Mouse (Mus musculus) cerebellum, postnatal 4 days (tissue): Measurements from ENCODE around the gene Trpm8.

Experiments used
- DNase-seq, 2 experiments: peaks; one replicate each; pipeline ENCODE4 v3.0.0; 2022; ENCODE audit warnings: low spot score in 2 of 2, mixed read lengths in 1 of 2

Trpm8 gene

DNA sequence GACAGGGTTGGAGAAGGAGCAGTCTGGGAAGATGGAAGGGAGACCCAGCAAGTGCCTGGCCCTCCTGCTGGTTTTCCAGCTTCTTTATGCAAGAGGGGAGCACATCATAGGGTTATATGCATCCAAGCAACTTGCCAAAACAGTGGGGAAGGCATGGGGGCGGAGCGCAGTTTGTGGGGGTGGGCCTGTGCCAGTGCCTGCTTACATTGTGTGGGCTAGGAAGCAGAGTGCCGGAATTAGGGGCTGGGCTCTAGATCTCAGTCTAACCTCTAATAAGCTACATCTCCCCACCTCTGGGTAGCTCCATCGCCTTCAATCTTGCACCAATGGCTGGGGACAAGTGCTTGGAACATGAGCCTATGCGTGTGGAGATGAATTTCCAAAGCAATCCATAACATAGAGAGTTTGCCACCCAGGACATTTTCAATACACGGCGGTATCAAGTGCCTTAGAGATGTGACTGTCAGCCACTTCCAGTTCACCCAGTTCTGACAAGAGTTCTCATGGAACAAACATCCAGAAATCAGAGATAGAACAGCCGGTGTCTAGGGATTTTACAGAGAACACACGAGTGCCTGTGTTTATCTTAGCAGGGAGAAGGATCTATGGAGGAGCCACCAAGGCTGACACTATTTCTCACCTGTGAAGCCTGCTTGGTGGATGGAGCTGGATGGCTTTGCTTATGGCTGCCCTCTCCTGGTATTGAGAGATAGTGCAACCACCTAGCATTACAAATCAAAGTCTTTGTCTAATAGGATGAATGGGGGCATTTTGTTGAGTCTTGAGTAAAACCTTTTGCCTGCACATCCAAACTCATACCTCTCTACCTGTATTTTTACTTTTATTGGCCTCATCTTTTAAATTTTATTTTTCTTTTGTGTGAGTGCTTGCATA is 23.9 kb downstream of the Trpm8 start:
- DNase-seq, result peak in 1 of 2 experiments; percentile 26

DNA sequence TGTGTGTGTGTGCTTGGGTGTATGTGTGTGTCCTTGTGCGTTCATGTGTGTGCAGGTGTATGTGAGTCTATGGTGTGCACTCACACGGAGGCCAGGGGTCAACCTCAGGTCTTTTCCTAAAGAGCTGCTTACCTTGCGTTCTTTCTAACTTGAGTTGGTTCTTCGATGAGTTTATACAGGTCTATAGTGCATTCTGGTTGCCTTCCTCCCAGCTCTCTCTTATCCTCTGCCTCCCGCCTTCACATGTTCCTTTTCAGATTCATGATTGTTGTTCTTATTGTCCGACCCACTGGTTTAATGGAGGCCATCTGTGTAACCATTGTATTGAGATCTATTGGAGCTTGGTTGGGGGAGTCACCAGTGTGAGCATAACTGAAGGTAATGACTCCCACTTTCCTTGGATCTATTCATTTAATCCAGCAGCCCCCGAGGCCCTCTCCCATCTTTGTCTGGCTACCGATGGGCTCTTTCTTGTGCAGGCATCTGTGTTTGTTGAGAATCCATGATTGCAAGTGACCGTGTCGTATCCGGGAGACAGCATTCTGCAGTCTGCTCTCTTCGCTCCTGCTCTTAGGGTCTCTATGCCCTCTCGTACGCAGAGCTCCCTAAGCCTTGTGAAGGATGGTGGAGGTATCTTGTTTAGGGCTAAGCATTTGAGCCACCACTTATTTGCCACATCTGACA is 24.7 kb downstream of the Trpm8 start:
- no peak for DNase-seq

DNA sequence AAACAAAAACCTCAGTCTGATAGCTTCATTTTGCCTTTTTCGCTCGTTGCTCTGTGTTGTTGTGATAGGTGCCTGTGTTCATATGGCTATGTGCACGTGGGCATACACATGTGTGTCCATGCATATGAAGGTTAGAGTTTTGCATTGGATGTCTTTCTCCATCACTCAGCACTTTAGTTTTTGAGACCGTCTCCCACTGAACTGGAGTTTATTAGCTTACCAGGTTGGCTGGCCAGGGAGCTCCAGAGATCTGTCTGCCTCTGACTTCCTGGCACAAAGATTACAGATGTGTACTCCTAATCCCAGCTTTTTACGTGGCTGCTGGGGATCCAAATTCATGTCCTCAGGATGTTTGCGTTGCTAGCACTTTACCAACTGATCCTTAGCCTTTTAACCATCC is 26.3 kb downstream of the Trpm8 start:
- DNase-seq, result no peak

DNA sequence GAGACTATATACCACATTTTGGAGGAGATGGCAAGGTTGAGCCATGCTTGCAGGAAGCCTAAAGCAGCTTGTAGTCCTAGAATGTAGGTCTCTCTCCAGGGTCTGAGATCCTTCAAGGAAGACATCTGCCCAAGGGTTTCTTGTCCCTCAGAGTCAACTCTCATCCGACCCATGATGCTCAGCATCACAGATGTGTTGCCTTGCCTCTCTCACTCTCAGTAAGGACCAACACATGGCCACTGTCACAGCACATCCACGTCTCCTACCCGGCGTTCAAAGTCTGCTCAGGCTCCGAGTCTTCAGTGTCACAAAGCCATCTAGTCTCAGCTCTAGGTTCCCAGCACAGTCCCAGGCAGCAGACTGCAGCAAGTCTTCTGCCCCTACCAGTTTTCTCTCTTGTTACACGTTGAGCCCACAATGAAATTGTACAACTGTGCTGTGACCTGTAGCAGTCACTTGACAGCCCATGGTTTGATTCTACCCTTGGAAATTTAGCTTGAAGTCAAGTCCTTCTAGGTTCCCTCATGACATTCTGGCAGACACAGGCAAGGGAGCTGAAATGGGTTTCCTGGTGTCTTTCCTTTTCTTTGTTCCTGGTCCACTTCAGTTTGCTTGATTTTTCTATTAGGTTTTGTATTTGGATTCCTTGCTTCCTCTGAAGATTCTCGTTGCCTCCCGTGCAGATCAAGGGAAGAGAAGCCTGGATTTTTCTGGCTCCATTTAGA is 27.0 kb downstream of the Trpm8 start:
- peak in 1 of 2 experiments; percentile 27 for DNase-seq

DNA sequence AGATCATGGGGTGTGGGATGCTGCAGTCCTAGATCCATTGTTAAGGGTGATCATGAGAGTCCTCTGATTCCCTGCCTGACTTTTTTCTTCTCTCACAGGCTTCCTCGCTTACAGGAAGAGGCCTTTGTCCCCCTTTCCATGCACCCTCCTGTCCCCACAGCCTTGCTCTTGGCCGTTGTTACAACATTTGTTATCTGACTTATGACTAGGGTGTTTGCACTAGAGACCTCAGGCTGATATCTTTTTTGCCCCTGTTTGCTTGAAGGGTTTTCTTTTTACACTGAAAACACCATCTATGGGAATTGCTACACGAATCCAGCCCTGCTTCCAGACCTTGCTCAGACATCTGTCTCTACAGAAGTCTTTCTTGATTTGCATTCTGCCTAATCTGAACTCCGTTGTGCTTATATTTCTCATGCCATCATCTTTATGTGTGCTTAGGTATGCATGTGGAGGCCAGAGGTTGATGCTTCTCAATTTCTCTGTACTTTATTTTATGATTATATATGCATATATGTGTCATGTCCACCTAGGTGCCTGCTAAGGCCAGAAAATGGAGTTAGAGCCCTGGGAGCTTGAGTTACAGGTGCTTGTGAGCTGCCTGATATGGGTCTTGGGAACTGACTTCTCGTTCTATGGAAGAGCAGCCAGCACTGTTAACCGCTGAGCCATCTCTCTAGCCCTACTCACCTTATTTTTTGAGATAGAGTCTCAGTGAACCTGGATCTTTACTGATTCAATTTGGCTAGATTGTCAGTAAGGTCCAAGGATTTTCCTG is 27.7 kb downstream of the Trpm8 start:
- peak in 1 of 2 experiments; percentile 19 for DNase-seq

DNA sequence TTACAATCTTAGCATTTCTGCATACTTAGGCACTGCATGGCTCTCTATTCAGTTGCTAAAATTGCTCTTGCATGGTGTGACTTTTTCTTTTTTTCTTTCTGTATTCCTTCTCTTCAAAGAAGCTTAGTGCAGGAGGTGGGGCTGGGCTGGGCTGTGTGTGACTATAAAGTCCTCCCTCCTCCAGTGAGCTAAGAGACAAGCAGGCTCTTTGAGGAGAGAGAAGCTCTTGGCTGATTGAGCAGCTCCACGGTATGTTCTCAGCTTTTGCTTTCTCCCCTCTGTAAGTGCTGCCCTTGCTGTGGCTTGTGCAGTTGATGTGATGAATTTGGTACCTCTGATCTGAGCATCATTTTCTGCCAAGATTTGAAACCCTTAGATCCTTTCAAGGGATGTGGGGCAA is 29.1 kb downstream of the Trpm8 start:
- peak in 1 of 2 experiments; percentile 33 for DNase-seq

DNA sequence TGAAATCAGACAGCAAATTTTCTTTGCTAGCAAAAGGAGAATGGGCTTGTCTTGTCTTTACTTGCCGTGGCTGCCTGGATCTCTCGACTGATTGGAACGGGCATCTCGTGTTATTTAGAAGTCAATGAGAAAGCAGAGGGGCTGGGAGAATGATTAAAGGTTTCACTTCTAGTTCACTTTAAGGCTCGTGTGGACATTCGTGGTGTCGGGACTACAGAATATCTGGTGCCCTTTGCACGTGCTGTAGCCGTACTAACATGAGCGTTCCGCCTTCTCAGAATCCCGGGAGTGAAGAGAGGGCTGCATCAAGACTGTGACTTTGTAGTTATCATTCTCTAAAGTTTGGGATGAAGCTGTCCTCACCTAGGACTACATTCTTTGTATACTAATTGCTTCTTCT is 29.7 kb downstream of the Trpm8 start:
- DNase-seq, result no peak

DNA sequence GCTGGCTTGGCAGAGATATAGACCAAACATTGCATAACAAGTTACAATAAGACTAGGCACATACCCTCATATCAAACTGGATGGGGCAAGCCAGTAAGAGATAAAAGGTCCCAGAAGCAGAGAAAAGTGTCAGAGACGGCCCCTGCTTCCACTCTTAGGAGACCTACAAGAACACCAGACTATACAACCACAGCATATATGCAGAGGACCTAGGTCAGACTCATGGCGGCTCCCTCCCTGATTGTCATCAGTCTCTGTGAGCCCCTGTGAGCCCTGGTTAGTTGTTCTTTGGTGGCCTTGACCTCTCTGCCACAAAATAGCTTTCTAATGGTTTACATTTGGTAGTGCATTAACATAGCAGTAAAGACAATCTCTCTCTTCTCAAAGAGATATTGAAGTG is 31.6 kb downstream of the Trpm8 start:
- DNase-seq, result no peak

DNA sequence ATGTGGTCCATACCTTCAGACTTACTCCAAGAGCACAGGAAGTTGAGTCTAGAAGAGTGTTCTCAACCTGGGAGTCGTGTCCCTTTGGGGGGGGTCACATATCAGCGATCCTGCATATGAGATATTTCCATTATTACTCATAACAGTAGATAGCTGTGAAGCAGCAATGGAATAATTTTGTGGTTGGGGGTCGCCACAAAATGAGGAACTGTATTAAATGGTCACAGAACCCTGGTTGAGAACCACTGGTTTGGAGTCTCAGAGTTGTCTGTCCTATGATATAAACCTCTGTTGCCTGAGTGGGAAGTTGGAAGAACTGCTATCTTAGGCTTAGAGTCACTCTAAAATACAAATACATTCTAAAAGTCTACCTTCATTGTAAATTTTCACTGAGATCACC is 32.4 kb downstream of the Trpm8 start:
- DNase-seq, result no peak

DNA sequence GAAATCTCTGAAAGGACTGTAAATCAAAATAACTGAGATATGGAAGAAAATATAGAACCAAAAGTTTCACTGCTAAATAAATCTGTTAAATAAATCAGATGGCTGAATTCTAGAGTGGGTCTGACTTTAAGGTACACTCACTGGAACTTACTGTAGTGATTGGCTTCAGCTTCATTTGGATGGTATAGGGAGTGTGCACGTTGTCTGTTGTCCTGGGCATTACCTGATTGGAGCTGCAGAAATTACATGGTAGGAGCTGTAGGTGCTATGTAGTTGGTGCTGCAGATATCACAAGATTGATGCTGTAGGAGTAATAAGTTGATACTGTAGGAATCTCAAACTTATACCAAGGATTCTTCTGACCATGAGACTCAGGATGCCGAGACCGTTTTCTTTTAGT is 32.9 kb downstream of the Trpm8 start:
- no peak for DNase-seq

DNA sequence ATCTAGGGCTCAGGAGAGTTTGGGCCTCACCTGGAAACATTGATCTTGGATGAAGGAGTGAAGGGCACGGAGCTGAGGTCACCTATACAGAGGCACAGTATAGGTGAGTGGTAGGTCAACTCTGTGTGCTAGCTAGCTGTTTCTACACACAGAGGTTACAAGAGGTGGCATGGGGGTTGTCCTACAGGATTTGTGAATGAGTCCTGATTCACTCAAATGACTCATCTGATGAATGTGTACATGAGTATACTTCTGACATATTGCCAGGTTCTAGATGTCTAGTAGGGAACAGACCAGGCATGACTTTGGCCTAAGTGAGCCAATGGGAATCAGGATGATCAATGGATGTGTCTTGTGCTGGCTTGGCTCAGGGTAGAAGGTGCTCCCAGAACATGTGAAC is 39.8 kb downstream of the Trpm8 start:
- DNase-seq, result no peak

DNA sequence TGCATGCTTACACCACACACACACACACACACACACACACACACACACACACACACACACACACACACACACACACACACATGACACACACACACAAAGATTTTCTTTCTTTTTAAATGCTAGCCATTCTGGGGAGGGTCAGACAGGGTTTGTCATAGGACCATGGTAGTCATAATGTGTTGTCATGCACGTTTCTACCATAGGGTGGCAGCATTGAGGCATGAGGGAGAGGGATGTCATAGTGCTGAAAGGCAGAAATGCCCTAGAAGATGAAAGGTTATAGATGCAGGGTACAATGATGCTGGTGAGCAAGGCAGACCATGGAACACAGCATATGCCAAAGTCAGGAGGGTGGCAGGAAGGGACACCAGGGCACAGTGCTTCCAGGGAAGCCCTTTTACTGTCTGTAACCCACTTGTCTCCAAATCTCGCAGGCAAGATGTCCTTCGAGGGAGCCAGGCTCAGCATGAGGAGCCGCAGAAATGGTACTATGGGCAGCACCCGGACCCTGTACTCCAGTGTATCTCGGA is 41.1 kb downstream of the Trpm8 start:
- DNase-seq, result peak in 1 of 2 experiments; percentile 67

DNA sequence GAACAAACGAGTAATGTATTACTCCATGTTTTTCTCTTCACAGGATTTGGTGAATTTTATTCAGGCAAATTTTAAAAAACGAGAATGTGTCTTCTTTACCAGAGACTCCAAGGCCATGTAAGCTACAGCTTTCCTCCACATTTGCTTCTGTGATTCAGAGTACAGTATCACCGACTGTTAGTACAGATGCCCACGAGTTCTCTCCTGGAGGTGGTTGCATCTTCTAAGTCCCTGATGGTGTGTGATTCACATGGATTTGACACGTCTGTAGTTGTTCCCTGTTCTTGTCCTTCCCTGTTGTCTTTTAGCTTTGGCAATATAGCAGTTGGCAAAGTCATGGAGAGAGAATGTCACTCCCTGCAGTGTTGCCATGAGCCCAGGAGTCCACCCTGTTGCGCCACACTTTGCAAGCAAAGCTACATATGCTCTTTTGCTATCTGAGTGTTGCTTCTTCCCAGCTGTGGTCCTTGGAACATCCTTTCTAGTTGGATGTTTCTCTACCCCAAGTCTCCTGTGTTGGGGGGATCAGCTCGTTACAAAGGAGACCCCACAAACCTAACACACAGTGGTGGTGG is 43.4 kb downstream of the Trpm8 start:
- no peak for DNase-seq

DNA sequence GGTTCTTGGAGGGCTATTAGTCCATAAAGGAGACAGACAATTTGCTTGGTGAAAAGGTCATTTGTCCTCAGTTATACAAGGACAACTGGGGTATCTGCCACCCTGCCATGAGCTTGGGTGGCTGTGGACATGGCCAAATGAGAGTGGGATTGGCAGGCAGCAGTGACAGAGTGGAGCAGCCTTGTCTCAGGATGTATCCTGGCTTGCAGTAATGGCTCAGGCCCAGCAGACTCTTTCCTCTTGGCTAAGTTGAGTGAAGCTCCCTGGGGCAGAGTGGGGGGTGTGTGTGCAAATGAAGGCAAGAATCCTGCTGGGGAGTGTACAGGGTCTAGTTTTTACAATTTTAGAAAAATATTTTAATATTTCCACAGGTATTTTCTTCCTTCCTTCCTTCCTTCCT is 44.7 kb downstream of the Trpm8 start:
- DNase-seq, result no peak

DNA sequence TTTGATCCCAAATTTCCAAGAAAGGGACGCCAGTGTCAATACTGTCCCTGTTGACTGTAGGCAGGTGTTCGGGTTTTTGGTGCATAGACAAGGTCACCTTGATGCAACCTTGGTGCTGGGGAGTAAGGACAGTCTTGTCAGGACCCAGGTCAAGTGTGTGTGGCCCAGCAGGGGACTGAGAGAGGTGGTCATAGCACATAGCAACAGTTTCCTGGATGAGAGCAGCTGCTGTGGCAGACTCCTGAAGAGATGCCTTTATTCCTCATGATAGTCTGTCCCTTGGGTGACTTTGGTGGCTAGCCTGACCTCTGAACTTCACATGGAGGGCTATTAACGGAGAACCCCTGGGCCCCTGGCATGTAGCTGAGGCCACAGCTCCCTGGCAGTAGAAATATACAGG is 45.6 kb downstream of the Trpm8 start:
- no peak for DNase-seq

DNA sequence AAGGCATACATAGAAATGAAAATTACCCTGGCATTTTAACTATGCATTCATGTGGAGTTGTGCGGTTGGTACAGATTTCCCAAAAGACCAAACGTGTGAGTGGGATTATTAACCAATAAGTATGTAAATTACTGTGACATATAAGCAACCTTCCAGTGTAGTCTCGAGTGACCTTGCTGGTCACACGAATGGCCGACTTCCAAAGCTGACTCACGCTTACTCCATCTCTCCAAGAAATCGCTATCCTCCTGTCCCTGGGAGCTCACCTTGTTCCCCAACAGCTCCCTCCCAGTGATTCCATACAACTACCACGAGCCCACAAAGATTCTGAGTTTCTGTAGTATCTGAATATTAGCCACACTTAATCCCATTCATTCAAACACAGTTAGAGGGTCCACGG is 62.0 kb downstream of the Trpm8 start:
- no peak for DNase-seq

DNA sequence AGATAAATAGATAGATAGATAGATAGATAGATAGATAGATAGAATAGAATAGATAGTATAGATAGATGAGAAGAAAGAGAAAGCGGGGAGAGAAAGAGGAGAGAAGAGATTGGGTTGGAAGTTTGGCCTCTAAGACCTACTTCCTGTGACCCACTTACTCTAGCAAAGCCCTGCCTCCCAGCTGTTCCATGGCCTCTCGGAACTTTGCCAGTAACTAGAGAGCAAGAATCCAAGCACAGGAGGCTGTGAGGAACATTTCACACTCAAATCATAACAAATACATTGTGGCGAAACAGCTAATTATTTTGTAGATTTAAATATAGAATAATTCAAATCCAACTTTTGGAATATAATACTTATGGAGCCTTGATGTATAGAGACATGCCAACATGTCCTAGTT is 65.2 kb downstream of the Trpm8 start:
- no peak for DNase-seq

DNA sequence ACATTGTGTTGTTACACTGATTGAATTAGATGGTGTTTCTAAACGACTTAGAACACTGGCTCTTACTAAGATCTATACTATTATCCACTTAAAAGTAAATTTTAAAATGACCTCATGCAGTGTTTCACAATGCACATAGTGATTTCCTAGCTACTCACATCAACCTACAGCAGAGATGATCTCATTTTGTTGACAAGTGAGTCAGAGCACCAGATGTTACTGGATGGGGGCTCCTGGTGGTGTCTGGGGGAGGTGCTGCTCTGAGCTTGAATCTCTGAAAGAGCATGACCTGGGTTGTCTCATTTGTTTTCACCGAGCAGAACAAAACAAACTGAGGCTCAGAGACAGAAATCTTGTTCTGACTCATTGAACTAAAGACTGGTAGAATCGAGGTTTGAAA is 68.1 kb downstream of the Trpm8 start:
- no peak for DNase-seq

DNA sequence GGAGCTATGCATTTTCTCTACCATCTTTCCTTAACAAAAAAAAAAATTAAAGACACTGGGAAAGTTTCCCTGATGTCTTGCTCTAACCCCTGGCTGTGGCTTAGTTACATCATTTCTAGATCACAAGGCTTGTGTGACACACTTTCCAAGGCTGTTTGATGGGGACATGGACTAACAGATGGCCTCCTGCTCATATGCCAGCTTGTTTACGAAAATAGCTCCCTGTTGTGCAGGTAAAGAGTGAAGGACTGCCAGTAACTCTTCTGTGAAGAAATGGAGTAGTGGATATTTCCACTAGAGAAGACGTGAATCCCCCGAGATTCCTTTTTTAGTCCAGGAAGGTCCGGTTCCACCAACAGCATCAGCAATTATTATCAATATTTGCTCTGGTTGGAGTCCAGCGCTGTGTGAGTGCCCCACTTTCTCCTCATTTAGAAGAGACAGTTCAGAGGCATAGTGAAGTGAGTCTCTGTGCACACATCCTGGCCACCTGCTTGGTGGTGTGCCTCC is 71.1 kb downstream of the Trpm8 start:
- DNase-seq, result no peak

DNA sequence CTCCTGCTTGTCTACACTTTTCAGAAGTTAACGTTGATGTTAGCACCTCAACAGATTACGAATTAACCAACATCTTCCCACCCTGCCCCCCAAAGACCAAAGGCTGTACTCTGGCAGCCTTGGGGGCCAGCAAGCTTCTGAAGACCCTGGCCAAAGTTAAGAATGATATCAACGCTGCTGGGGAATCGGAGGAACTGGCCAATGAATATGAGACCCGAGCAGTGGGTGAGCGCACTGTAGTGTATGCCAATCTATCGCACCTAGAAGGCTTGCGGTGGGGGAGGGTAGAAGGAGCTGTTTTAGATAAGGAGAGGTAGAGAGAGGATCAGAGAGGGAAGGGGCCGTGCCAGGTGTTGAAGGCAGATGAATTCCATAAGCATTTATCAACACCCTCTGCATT is 73.3 kb downstream of the Trpm8 start:
- DNase-seq, result no peak

DNA sequence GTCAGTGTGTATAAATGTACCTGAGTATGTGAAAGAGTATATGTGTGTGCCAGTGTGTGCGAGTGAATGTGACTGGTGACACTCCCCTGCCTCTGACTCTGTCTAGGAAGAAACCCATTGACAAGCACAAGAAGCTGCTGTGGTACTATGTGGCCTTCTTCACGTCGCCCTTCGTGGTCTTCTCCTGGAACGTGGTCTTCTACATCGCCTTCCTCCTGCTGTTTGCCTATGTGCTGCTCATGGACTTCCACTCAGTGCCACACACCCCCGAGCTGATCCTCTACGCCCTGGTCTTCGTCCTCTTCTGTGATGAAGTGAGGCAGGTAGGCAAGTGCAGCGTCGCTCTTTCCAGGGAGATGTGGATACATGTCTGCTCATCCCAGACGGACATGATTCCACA is 77.6 kb downstream of the Trpm8 start:
- DNase-seq, result no peak
